8 mouse cellular contexts compared by ENCODE assay signal in the genomic region with DNA sequence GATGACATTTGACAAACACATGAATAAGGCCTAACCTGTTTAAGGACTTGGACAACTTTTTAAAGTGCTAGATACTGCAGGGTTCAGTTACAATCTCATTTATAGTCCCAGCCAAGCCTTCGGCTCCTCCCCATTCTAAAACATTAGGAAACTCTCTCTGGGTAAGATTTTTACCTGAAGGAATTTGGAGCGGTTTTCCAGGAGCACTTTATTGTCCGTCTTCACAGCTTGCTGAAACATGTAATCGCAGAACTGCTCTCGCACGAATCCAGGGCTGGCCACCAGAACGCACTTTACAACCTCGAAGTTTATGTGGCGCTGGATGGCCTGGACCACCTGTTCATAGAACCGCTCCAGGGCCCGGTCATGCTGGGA. TPM values are rescaled to one million over a fixed set of nuclear protein-coding genes. Genes with fewer than 3 reads are reported as not detected.
DNase-seq lines count a peak whose midpoint lies in the region; ATAC-seq and TF ChIP-seq lines count a peak whose summit lies in the region.

No protein-coding gene starts in this region.

- intact Hi-C loops in left cerebral cortex, postnatal 4 days (cut with DNase I) = no loop called here

- in situ Hi-C loops in ES-E14 (cut with MboI; ENCODE audit: low sequenced_read_pairs in 2 of 2, unreplicated experiment in 2 of 2) = no loop called here

- peak overlapping the region; percentile 69 for H3K4me3 ChIP-seq in heart, embryonic 13.5 days
- H3K4me3 ChIP-seq in ES-E14 (ENCODE audit: insufficient read depth in 1 of 2, low read depth in 1 of 2, low read length in 2 of 2, poor library complexity in 1 of 2, severe bottlenecking in 1 of 2) = peak overlapping the region; percentile 51 to 74
- peak overlapping the region; percentile 68 for H3K4me3 ChIP-seq in forebrain, embryonic 16.5 days (replicated peaks; ENCODE audit: low read length)
- H3K4me3 ChIP-seq in liver, postnatal 0 days (ENCODE audit: low read depth, low read length) = peak overlapping the region; percentile 64

- ATAC-seq in heart, embryonic 13.5 days (ENCODE audit: extremely low read depth, insufficient number of reproducible peaks, low FRiP score, low TSS enrichment) = no peak
- ATAC-seq in forebrain, embryonic 16.5 days = no peak
- no peak for ATAC-seq in liver, postnatal 0 days

- H3K9ac ChIP-seq in heart, embryonic 13.5 days = peak overlapping the region; percentile 92
- peak overlapping the region; percentile 77 for H3K9ac ChIP-seq in ES-E14 (ENCODE audit: insufficient read depth, low read depth, low read length, poor library complexity, severe bottlenecking)
- peak overlapping the region; percentile 70 for H3K9ac ChIP-seq in forebrain, embryonic 16.5 days (replicated peaks; ENCODE audit: low read depth, low read length)
- peak overlapping the region; percentile 73 for H3K9ac ChIP-seq in liver, postnatal 0 days (replicated peaks)

- peak overlapping the region; percentile 99 for H3K27ac ChIP-seq in heart, embryonic 13.5 days (replicated peaks)
- no peak overlapping the region for H3K27ac ChIP-seq in ES-E14 (ENCODE audit: insufficient read depth, low read depth, low read length, poor library complexity, severe bottlenecking)
- no peak overlapping the region for H3K27ac ChIP-seq in forebrain, embryonic 16.5 days (ENCODE audit: low read length)
- peak overlapping the region; percentile 97 for H3K27ac ChIP-seq in liver, postnatal 0 days (ENCODE audit: low read depth)

- no peak for TF ChIP-seq CTCF in liver, postnatal 0 days (IDR thresholded peaks at IDR 0.05; ENCODE audit: low read depth)

- no peaks in the 10 kb centered on the region for H3K27me3 ChIP-seq in heart, embryonic 13.5 days (replicated peaks)
- H3K27me3 ChIP-seq in forebrain, embryonic 16.5 days (replicated peaks; ENCODE audit: control insufficient read depth, insufficient read depth, low read length) = no peaks in the 10 kb centered on the region
- no peaks in the 10 kb centered on the region for H3K27me3 ChIP-seq in liver, postnatal 0 days (ENCODE audit: insufficient read depth, low read length)

- WGBS in heart, embryonic 13.5 days = 33% methylated on average over 11 of the region's 11 CpGs
- WGBS in forebrain, embryonic 16.5 days = 73% methylated on average over 11 of the region's 11 CpGs
- WGBS in liver, postnatal 0 days (ENCODE audit: insufficient replicate concordance) = 48% methylated on average over 11 of the region's 11 CpGs

- no peaks in the 10 kb centered on the region for H3K9me3 ChIP-seq in heart, embryonic 13.5 days
- no peaks in the 10 kb centered on the region for H3K9me3 ChIP-seq in ES-E14 (ENCODE audit: control insufficient read depth, insufficient read depth, low read depth, low read length)
- 0 out of 2 replicates have a peak, but pooled peaks cover 2% of the 10 kb centered on the region for H3K9me3 ChIP-seq in forebrain, embryonic 16.5 days (ENCODE audit: control insufficient read depth, low read length)
- no peaks in the 10 kb centered on the region for H3K9me3 ChIP-seq in liver, postnatal 0 days (ENCODE audit: low read length)

- peaks cover 33% of the 10 kb centered on the region for H3K36me3 ChIP-seq in heart, embryonic 13.5 days
- H3K36me3 ChIP-seq in ES-E14 (ENCODE audit: control insufficient read depth, insufficient read depth, low read length, poor library complexity, severe bottlenecking) = peaks cover 11% of the 10 kb centered on the region
- H3K36me3 ChIP-seq in forebrain, embryonic 16.5 days (ENCODE audit: control insufficient read depth, insufficient read depth) = peaks cover 10% of the 10 kb centered on the region
- H3K36me3 ChIP-seq in liver, postnatal 0 days (replicated peaks; ENCODE audit: insufficient read depth, low read length) = peaks cover 17% of the 10 kb centered on the region

- DNase-seq in heart, adult 9 months (ENCODE audit: low spot score in 2 of 2) = no peak
- DNase-seq in ES-E14 (ENCODE audit: low read depth, low spot score) = no peak
- no peak for DNase-seq in liver, postnatal 0 days
- no peak for DNase-seq in left cerebral cortex, postnatal 4 days
- no peak for DNase-seq in right cerebral cortex, postnatal 4 days
- no peak for DNase-seq in retina, postnatal 1 day

- H3K4me2 ChIP-seq in heart, embryonic 13.5 days = peak overlapping the region; percentile 89
- peak overlapping the region; percentile 99 for H3K4me2 ChIP-seq in forebrain, embryonic 16.5 days (ENCODE audit: low read length)
- H3K4me2 ChIP-seq in liver, postnatal 0 days (ENCODE audit: low read depth, low read length) = peak overlapping the region; percentile 92

- H3K4me1 ChIP-seq in heart, embryonic 13.5 days = peaks cover 55% of the 10 kb centered on the region
- H3K4me1 ChIP-seq in ES-E14 (ENCODE audit: control insufficient read depth in 2 of 2, insufficient read depth in 2 of 2, low read length in 2 of 2, poor library complexity in 1 of 2) = peaks cover 0 to 12% of the 10 kb centered on the region in 2 experiments; a peak in 1 of 4 replicates
- H3K4me1 ChIP-seq in forebrain, embryonic 16.5 days (replicated peaks; ENCODE audit: control insufficient read depth, insufficient read depth, low read length) = peaks cover 15% of the 10 kb centered on the region
- H3K4me1 ChIP-seq in liver, postnatal 0 days (ENCODE audit: insufficient read depth) = peaks cover 31% of the 10 kb centered on the region

- TF ChIP-seq EP300 in liver, postnatal 0 days (IDR thresholded peaks at IDR 0.05; ENCODE audit: low read depth) = no peak

TF ChIP-seq in ES-E14, 5 proteins besides CTCF, POLR2A, EP300 and RAD21:
- TF ChIP-seq ZNF384 (IDR thresholded peaks at IDR 0.05; ENCODE audit: low read depth, low read length) (no peak), ZC3H11A (IDR thresholded peaks at IDR 0.05; ENCODE audit: borderline replicate concordance, low read depth, low read length) (no peak)

RNA-seq across cellular contexts. Expression of gene Pelo, which starts 1.0 kb away (rescaled TPM):
- polyA plus RNA-seq in heart, embryonic 13.5 days (2015; fragmentation: Nextera tagmentation; extraction: Ambion mirVana) = 7.4 and 7.9 TPM in 2 replicates
- total RNA-seq in ES-E14 (2012; rRNA removed) = 16.8 and 24.1 TPM in 2 replicates
- 4.2 and 4.5 TPM in 2 replicates for polyA plus RNA-seq in forebrain, embryonic 16.5 days (2015; fragmentation: Nextera tagmentation; extraction: Ambion mirVana)
- 4.7 and 5.4 TPM in 2 replicates for polyA plus RNA-seq in liver, postnatal 0 days (2015; fragmentation: Nextera tagmentation; extraction: Ambion mirVana)
- total RNA-seq in left cerebral cortex, postnatal 4 days (2021) = 10 to 100 TPM; 20.4 to 22.0 TPM

RNA-seq across cellular contexts. Expression of gene Gm49395, which starts 12.7 kb away (rescaled TPM):
- 7.8 and 9.5 TPM in 2 replicates for polyA plus RNA-seq in heart, embryonic 13.5 days (2015; fragmentation: Nextera tagmentation; extraction: Ambion mirVana)
- 4.7 and 4.8 TPM in 2 replicates for total RNA-seq in ES-E14 (2012; rRNA removed)
- polyA plus RNA-seq in forebrain, embryonic 16.5 days (2015; fragmentation: Nextera tagmentation; extraction: Ambion mirVana) = 1.8 and 2.1 TPM in 2 replicates
- polyA plus RNA-seq in liver, postnatal 0 days (2015; fragmentation: Nextera tagmentation; extraction: Ambion mirVana) = 3.9 and 4.0 TPM in 2 replicates
- total RNA-seq in left cerebral cortex, postnatal 4 days (2021) = 1 to 10 TPM; 4.9 to 6.4 TPM

RNA-seq across cellular contexts. Expression of gene Itga1, which starts 12.8 kb away (rescaled TPM):
- 22.5 and 26.2 TPM in 2 replicates for polyA plus RNA-seq in heart, embryonic 13.5 days (2015; fragmentation: Nextera tagmentation; extraction: Ambion mirVana)
- 2.0 and 2.6 TPM in 2 replicates for total RNA-seq in ES-E14 (2012; rRNA removed)
- polyA plus RNA-seq in forebrain, embryonic 16.5 days (2015; fragmentation: Nextera tagmentation; extraction: Ambion mirVana) = 6.6 and 6.8 TPM in 2 replicates
- 4.9 and 5.9 TPM in 2 replicates for polyA plus RNA-seq in liver, postnatal 0 days (2015; fragmentation: Nextera tagmentation; extraction: Ambion mirVana)
- 10 to 100 TPM; 13.7 to 13.9 TPM for total RNA-seq in left cerebral cortex, postnatal 4 days (2021)

Comparison
In these comparisons a context has a peak if more than half of its experiments do, and no peak if none do; other contexts are left out.
1. H3K27ac ChIP-seq: peak in heart, embryonic 13.5 days (single experiment) and liver, postnatal 0 days (single experiment); none in ES-E14 (single experiment) and forebrain, embryonic 16.5 days (single experiment).
2. Peak in every context shown above with its lines, with median percentiles within 50 percentile points of each other: H3K4me2 ChIP-seq, H3K4me3 ChIP-seq and H3K9ac ChIP-seq.